14 mouse cellular contexts compared by ENCODE assay signal in genomic region chr10:75705681-75706400, GRCm38 (mm10). TPM values are rescaled to one million over a fixed set of nuclear protein-coding genes. Genes with fewer than 3 reads are reported as not detected.
A peak's percentile ranks its signal among the peaks of the same experiment; 100 is the strongest.
DNase-seq lines count a peak whose midpoint lies in the region; ATAC-seq and TF ChIP-seq lines count a peak whose summit lies in the region.
"Had no signal": no experiment of that assay in that cellular context is flagged by ENCODE, and none has a peak within 500 bp of the region (broad histone marks: within the 10 kb centered on the region; RNA-seq: fewer than 3 reads in every experiment).

No protein-coding gene starts in this region.

- H3K4me1 ChIP-seq in kidney, postnatal 0 days (replicated peaks; ENCODE audit: insufficient read depth, low read length): no peaks in the 10 kb centered on the region
- H3K4me1 ChIP-seq in liver, embryonic 14.5 days (replicated peaks; ENCODE audit: control insufficient read depth in 2 of 2, insufficient read depth in 2 of 2, low read length in 1 of 2): peaks cover 38 to 40% of the 10 kb centered on the region in 2 experiments
- H3K4me1 ChIP-seq in forebrain, embryonic 15.5 days: peaks cover 29% of the 10 kb centered on the region

- peak; percentile 95 for TF ChIP-seq EP300 in liver, embryonic 14.5 days (IDR thresholded peaks at IDR 0.05; ENCODE audit: low read depth)

- 61% methylated on average over 7 of the region's 7 CpGs for WGBS in kidney, postnatal 0 days
- WGBS in liver, embryonic 14.5 days (ENCODE audit: insufficient replicate concordance): 30% methylated on average over 7 of the region's 7 CpGs
- 76% methylated on average over 7 of the region's 7 CpGs for WGBS in forebrain, embryonic 15.5 days

- no peak overlapping the region for H3K4me2 ChIP-seq in kidney, postnatal 0 days (ENCODE audit: low read length)
- peak overlapping the region; percentile 48 for H3K4me2 ChIP-seq in liver, embryonic 14.5 days (ENCODE audit: low read depth)
- no peak overlapping the region for H3K4me2 ChIP-seq in forebrain, embryonic 15.5 days (replicated peaks)
- H3K4me2 ChIP-seq: hindbrain, embryonic 13.5 days; midbrain, embryonic 15.5 days had no signal

- H3K27me3 ChIP-seq in kidney, postnatal 0 days (ENCODE audit: insufficient read depth, low read length): no peaks in the 10 kb centered on the region
- no peaks in the 10 kb centered on the region for H3K27me3 ChIP-seq in liver, embryonic 14.5 days (ENCODE audit: control insufficient read depth, insufficient read depth, low read length)
- no peaks in the 10 kb centered on the region for H3K27me3 ChIP-seq in forebrain, embryonic 15.5 days
- H3K27me3 ChIP-seq: hindbrain, embryonic 13.5 days; midbrain, embryonic 15.5 days had no signal

- no peak overlapping the region for H3K9ac ChIP-seq in kidney, postnatal 0 days (ENCODE audit: low read depth, low read length)
- H3K9ac ChIP-seq in liver, embryonic 14.5 days (replicated peaks): peak overlapping the region; percentile 25
- no peak overlapping the region for H3K9ac ChIP-seq in forebrain, embryonic 15.5 days (replicated peaks)
- H3K9ac ChIP-seq: hindbrain, embryonic 13.5 days; midbrain, embryonic 15.5 days had no signal

- DNase-seq in kidney, postnatal 0 days (ENCODE audit: low spot score): no peak
- DNase-seq in kidney, adult 18-20 months: no peak
- peak; percentile 53 for DNase-seq in MEL-GATA-1-ER (ENCODE audit: extremely low read depth, low read depth)
- DNase-seq in c-Kit-positive CD71-negative TER-119-negative erythroid progenitor cells, embryonic 14.5 days (ENCODE audit: low read depth): peak; percentile 16
- peak; percentile 83 to 88 (median 86) for DNase-seq in liver, embryonic 14.5 days (ENCODE audit: low read depth in 3 of 3, low spot score in 3 of 3)
- DNase-seq in layer of hippocampus, postnatal 14 days (ENCODE audit: low spot score in 2 of 2): no peak
- no peak for DNase-seq in right cerebral cortex, adult 2 months (ENCODE audit: low spot score in 2 of 2)
- DNase-seq: cerebellum, adult 11 months; heart, adult 18-20 months; lung, postnatal 10 days had no signal

- no peaks in the 10 kb centered on the region for H3K9me3 ChIP-seq in kidney, postnatal 0 days (replicated peaks; ENCODE audit: low read length)
- no peaks in the 10 kb centered on the region for H3K9me3 ChIP-seq in liver, embryonic 14.5 days (ENCODE audit: control insufficient read depth, low read length)
- H3K9me3 ChIP-seq in forebrain, embryonic 15.5 days: no peaks in the 10 kb centered on the region
- H3K9me3 ChIP-seq: hindbrain, embryonic 13.5 days; midbrain, embryonic 15.5 days had no signal

- 0 out of 2 replicates have a peak overlapping the region, but pooled peaks have one; percentile 6 for H3K27ac ChIP-seq in kidney, postnatal 0 days
- H3K27ac ChIP-seq in liver, embryonic 14.5 days: peak overlapping the region; percentile 92
- H3K27ac ChIP-seq in forebrain, embryonic 15.5 days (replicated peaks): no peak overlapping the region
- H3K27ac ChIP-seq: midbrain, embryonic 15.5 days had no signal

- peaks cover 13% of the 10 kb centered on the region; the same call in 1 of the 2 replicates for H3K36me3 ChIP-seq in kidney, postnatal 0 days (ENCODE audit: insufficient read depth, low read length)
- H3K36me3 ChIP-seq in liver, embryonic 14.5 days (replicated peaks; ENCODE audit: control insufficient read depth, insufficient read depth, low read depth): peaks cover 25% of the 10 kb centered on the region
- peaks cover 3% of the 10 kb centered on the region; the same call in 1 of the 2 replicates for H3K36me3 ChIP-seq in forebrain, embryonic 15.5 days
- H3K36me3 ChIP-seq: midbrain, embryonic 15.5 days had no signal

- no peak overlapping the region for H3K4me3 ChIP-seq in kidney, postnatal 0 days (replicated peaks; ENCODE audit: low read depth, low read length)
- no peak overlapping the region for H3K4me3 ChIP-seq in liver, embryonic 14.5 days (ENCODE audit: insufficient read depth in 1 of 2, low read depth in 2 of 2, low read length in 2 of 2)
- no peak overlapping the region for H3K4me3 ChIP-seq in forebrain, embryonic 15.5 days
- H3K4me3 ChIP-seq: hindbrain, embryonic 13.5 days; midbrain, embryonic 15.5 days had no signal

- TF ChIP-seq CTCF in kidney, postnatal 0 days (IDR thresholded peaks at IDR 0.05; ENCODE audit: low read depth): no peak
- TF ChIP-seq CTCF in liver, embryonic 14.5 days (IDR thresholded peaks at IDR 0.05; ENCODE audit: low read depth): no peak

- ATAC-seq in kidney, postnatal 0 days (replicated peaks; ENCODE audit: low FRiP score, low read depth): no peak
- peak; percentile 92 for ATAC-seq in liver, embryonic 14.5 days (ENCODE audit: insufficient read depth)
- no peak for ATAC-seq in forebrain, embryonic 15.5 days (replicated peaks)
- ATAC-seq: forebrain, embryonic 16.5 days; midbrain, embryonic 15.5 days had no signal

RNA-seq across cellular contexts. Expression of gene Cabin1, which starts 58.3 kb away (rescaled TPM):
- 20.5 and 24.0 TPM in 2 replicates for polyA plus RNA-seq in kidney, postnatal 0 days (2015; fragmentation: Nextera tagmentation; extraction: Ambion mirVana)
- 11.2 and 11.3 TPM in 2 replicates for polyA plus RNA-seq in liver, embryonic 14.5 days (2012; rRNA removed)
- 12.0 and 13.7 TPM in 2 replicates for polyA plus RNA-seq in liver, embryonic 14.5 days (2014; fragmentation: Nextera tagmentation; extraction: Ambion mirVana)
- 10 to 100 TPM; 66.9 to 81.2 TPM for total RNA-seq in layer of hippocampus, postnatal 14 days (2021)
- 36.8 and 38.8 TPM in 2 replicates for polyA plus RNA-seq in forebrain, embryonic 15.5 days (2015; fragmentation: Nextera tagmentation; extraction: Ambion mirVana)

Comparison
In these comparisons a context has a peak if more than half of its experiments do, and no peak if none do; other contexts are left out.
1. DNase-seq: peak in MEL-GATA-1-ER (single experiment), c-Kit-positive CD71-negative TER-119-negative erythroid progenitor cells, embryonic 14.5 days (single experiment) and liver, embryonic 14.5 days (3 of 3); none in kidney, postnatal 0 days (single experiment), kidney, adult 18-20 months (single experiment), layer of hippocampus, postnatal 14 days (0 of 2) and right cerebral cortex, adult 2 months (0 of 2).